Mouse (Mus musculus) cerebellum, postnatal 4 days (tissue): ENCODE measurements around the gene Plgrkt.

Experiments used
- DNase-seq, 2 experiments: peaks; one replicate each; pipeline ENCODE4 v3.0.0; 2022; ENCODE audit warnings: low spot score in 2 of 2, mixed read lengths in 1 of 2

Gene Plgrkt

DNA sequence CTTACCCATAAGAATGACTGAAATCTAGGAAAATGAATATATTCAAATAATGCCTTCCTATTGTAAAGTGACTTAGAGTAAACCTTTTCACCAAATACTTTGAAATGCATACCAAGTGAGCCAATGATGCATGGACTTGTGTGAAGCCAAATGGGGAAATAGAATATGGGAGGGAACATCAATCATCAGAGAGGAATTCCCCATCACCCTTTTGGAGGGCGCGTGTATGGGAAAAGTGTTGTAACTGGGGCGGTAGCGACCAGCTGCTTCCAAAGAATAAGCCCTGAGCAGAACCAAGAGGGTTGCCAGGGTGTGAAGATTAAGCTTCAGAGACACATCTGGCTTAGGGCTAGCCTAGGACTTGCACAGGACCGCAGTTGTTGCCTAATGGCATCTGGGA is 16.2 kb upstream of the Plgrkt start:
- DNase-seq = no peak

DNA sequence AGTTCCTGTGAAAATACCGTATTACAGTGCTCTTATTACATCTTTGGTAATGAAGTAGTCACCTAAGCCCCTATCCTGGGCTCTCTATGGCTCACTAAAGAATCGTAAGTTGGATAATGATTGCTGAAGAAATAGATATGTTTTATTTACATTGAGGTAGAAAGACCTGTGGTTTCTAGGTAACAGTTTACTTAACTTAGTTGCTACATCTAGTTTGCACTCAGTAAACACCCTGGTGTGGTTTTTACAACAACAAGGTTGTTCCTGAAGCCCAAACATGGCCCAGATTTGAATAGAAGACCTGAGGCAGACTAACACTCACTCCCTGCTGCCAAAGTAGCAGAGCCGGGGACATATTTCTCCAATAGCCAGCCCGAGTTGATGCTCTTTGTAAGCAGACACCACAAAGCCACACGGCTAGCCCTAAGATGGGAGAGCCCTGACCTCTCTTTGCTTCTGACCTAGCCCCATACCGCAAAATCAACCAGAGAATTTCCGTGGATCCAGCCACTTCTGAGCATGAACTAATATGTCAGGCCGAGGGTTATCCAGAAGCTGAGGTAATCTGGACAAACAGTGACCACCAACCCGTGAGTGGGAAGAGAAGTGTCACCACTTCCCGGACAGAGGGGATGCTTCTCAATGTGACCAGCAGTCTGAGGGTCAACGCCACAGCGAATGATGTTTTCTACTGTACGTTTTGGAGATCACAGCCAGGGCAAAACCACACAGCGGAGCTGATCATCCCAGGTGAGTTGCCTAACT is 12.8 kb upstream of the Plgrkt start:
- no peak for DNase-seq

DNA sequence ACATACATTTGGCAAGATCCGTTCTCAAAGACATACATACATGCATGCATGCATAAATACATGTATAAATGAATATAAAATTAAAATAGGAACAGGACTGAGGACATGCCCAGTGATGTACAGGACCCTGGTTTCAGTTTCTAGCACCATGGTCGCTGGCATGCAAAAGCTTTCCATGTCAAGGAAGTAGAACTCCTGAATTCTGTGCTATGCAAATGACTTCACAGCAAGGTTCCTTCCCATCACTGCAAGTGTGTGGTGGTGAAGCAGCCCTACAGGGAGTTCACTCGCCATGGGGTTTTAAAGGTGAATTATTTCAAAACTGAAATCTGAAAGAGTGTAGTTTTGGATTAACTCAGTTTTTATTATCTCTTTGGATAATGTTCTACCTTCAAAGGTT is 9.2 kb upstream of the Plgrkt start:
- DNase-seq = no peak

DNA sequence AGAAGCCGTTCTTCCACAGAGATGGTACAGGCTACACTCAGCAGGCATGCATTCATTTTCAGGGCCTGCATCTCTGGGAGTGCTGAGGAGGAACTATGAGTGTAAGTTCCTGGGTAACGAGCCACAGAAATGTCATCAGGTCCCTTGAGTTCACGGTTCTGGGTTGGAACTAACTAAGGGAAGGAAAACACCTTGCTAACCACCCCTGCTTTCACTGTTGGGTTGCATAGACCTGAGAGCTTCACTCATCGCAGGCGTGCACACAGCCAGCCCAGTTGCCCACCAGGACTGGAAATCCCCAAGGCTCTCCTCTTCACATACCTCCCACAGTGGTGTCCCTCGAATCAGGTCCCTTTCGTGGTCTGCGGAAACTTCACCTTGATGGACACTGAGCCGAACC is 7.8 kb upstream of the Plgrkt start:
- no peak for DNase-seq

DNA sequence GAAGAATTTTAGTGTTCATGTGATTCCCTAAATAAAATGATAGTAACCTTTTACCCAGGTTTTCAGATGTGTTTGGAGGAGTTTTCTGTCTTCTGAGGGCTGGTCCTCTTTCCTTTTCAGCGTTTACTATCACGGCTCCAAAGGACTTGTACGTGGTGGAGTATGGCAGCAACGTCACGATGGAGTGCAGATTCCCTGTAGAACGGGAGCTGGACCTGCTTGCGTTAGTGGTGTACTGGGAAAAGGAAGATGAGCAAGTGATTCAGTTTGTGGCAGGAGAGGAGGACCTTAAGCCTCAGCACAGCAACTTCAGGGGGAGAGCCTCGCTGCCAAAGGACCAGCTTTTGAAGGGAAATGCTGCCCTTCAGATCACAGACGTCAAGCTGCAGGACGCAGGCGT is 6.2 kb upstream of the Plgrkt start:
- DNase-seq = no peak

DNA sequence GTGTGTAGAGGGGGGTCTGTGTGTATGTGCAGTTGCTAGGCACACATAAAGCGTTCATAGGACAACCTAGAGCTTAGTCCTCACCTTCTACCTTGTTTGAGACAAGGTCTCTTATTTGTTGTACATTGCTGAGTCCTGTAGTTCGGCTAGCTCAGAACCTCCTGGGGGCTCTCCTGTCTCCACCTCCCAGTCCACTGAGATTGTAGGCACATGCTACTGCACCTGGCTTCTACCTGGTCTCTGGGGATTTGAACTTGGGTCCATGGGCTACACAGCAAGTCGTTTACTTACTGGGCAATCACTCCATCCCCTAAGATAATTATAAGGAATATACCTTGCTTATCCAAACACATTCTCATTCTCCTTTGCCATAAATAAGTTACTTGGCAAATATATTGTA is 5.4 kb upstream of the Plgrkt start:
- DNase-seq = no peak

DNA sequence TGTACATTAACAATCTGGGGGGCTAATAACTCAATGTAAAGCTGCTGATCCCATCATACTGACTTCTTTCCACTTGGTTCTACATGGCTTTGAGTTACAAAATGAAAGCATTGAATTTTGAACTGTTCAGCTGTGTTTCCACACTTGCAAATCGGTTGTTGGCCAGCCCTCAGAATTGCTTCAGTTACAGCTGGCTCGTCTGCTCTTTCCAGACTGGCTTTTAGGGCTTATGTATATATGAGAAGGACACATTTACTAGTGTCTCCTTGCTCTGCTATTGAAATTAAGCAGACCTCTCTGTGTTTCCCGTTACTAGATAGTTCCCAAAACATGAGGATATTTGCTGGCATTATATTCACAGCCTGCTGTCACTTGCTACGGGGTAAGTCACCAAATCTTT is 4.9 kb upstream of the Plgrkt start:
- DNase-seq = no peak

DNA sequence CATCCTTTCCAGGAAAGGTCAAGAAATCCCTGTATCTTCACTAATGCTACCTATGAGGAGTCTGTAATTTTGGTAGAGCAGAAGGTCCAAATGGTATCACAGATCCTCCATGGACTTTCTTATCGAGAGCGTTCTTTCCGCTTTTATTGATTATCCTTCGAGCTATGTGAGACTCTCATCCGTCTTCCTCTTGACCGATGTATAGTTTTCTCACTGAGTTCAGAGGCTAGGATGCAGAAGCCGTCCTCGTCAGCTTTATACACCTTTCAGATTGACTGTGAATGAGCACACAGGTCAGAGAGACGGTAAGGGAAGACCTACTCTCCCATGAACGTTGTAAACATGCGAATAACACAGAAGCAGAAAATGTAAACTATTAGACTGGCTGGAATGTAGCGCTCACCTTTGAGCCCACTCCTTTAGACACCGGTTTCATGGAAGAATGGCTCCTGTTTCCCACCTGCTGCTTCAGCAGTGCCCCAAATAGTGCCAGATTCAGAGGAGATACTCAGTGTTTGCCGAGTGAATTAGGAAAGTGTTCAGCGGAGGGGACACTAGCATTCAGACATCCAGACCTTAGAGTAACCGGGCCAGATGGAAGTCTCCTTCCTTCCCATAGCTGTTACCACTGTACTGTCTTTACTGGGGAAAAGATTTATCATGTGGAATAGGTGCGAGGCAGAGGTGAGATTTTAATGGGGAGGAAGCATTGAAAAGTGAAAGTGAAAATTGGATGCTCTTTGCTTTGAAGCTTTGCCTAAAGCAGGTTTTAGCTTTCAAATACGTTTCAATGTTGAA is 4.3 kb upstream of the Plgrkt start:
- no peak for DNase-seq

DNA sequence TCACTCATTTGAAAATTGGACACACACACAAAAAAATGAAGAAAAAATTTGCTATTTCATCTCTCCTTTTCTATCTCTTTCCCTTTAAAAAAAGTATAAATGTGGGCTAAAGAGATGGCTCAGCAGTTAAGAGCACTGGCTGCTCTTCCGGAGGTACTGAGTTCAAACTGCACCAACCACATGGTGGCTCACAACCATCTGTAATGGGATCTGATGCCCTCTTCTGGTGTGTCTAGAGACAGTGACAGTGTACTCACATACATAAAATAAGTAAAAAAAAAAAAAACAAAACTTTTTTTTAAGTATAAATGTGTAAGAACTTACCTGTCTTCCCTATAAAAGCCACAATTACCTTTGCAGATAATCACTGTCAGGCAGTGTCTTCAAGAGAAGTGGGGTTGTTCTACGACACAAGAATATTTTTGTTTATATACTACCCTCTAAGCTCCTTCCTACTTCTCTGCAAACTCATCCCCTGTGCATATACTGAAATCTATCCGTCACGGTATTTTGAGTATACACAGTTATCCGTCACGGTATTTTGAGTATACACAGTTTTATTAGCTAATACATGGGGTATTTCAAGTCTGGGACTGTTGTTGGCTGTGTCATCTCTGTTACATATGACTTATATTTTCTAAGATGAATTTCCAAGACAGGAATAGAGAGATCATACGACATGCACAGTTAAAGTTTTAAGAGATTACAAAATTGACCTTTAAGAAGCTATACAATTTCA is 3.5 kb upstream of the Plgrkt start:
- DNase-seq = no peak

DNA sequence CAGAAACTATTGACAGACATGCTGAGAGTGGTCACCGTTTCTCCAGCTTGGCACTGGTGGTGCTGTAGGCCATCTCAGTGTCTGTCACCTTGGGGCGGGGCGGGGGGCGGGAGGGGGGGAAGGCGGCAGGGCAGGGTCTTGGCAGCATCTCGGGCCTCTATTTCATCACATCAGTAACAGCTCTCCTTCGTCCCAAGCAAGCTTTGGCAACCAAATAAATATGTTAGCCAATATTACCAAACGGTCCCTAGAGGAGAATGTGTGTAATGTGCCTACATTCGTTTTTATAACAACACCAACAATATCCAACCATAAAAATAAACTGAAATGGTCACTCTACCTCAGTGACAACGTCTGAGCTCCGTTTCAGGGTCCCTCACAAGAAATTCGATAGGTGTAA is 2.9 kb upstream of the Plgrkt start:
- no peak for DNase-seq

DNA sequence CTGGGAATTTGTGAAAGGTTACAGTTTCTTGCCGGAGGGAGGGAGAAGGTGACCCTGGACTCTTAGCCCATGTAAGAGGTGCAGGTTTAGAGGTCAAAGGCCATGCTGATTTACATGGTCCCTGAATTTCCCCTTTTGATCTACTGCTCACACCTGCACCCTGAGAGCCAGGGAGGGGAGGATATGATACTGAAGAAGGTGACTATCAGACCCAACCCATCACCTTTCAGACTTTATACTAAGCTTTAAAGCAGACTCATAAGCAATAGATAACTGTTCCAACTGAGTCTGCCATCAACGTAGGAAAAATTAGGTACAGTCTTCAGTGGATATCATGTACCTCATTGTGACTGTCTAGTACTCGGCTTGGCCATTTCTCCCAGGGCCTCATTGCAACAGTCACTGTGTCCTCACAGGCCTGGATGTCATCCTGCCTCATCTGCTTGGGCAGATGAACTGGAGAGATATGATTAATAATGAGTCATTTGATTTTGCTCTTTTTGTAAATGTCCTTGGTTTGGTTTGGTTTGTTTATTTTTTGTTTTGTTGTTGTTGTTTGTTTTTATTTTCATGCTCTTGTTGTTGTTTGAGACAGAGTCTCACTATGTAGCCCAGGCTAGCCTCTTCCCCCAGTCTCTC is 1.6 kb upstream of the Plgrkt start:
- no peak for DNase-seq

DNA sequence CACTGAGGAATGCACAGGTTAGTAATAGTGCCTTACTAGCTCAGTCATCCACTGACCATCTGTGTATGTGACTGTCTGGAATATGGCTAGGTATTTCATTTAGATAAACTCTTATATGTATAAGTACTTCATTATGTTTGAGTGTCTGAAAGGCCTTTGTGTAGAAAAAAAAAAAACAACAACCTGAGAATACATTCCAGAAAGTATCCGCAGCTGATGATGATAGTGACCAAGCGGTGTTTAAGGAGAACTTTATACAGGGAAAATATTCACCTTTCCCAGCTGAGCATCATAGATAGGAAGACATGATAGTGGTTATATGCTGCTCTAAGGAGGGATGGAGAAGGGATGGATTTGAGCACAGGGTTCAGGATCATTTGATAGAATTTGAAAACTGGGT is 851 bp upstream of the Plgrkt start:
- no peak for DNase-seq

DNA sequence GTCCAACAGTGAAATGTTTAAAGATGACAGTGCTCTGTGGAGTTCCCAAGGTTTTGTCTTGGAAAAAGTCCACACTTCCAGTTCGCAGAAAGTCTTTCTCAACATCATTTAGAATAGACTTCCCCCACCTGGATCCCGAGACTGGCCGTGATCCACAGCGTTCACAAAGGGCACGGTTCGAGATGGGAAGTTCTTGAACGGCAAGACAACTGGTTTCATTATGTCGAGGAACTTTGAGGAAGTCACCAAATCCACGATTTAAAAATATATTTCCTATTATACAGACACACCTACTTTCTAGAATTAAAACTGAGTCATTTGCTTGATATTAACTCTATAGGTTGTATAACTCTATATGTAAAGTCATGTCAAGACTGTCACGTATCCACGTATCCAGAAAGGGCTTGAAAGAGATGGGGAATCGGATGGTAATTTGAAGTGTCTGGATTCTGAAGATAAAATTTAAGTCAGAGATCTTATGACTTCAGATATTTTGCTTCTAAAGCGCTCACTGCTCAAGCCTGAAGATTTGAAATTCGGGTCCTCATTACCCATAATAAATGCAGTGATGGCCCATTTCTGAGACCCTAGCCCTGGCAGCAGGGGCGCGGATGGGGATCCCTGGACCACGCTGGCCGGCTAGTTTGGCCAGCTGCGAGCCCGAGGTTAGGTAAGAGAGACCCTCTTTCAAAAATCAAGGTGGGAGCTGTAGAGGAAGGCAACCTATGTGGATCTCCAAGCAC is 793 bp downstream of the Plgrkt start:
- DNase-seq = no peak

DNA sequence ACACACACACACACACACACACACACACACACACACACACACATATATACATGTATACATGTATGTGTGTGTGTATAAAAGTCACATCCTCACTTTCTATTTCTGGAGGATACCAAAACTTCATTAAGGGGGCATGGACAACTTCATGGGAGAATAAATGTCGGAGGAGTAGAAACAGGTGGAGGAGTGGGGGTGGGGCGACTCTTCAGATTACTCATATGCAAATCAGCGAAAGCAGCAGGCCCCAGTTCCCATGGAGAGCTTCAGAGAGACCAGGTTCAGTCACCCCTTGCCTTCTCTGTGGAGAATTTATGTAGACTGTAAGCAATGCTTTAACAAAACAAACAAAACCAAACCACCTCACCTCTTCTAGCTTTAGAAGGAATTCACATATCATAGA is 2.1 kb downstream of the Plgrkt start:
- DNase-seq = no peak

DNA sequence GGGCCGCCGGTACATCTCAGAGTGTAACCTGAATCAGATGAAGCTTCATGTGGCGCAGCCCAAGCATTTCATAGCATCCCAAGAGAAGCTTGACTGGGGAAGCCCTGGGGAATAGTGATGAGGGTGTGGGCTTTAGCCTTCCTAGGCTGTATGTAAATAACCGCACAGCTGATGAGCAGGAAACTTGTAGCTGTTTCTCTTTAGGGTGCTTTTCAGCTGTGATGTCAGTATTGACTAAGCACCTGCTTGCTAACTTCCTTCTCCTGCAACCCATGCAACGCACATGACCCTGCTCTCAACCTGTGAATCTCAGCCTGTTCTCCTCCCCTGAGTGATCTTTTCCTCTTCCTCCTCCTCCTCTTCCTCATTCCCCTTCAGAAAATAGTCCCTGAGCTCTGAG is 3.1 kb downstream of the Plgrkt start:
- no peak for DNase-seq

DNA sequence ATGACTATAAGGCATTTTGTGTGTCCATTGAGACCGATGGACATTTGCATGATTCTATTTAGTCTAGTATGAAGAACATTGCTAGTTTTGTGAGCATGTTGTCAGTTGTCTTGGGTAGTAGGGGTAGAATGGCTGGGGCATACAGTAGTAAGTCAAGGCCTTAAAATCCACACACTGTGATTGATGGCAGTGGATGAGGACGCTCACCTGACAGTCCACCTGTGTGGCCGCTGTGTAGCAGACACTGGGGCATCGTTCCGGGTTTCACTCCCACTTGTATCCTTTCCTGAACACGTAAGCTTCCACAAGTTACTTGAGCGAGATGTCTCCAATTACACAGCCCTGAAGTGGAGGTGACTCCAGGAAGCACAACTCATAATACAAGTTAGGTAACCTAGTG is 3.6 kb downstream of the Plgrkt start:
- DNase-seq = no peak

DNA sequence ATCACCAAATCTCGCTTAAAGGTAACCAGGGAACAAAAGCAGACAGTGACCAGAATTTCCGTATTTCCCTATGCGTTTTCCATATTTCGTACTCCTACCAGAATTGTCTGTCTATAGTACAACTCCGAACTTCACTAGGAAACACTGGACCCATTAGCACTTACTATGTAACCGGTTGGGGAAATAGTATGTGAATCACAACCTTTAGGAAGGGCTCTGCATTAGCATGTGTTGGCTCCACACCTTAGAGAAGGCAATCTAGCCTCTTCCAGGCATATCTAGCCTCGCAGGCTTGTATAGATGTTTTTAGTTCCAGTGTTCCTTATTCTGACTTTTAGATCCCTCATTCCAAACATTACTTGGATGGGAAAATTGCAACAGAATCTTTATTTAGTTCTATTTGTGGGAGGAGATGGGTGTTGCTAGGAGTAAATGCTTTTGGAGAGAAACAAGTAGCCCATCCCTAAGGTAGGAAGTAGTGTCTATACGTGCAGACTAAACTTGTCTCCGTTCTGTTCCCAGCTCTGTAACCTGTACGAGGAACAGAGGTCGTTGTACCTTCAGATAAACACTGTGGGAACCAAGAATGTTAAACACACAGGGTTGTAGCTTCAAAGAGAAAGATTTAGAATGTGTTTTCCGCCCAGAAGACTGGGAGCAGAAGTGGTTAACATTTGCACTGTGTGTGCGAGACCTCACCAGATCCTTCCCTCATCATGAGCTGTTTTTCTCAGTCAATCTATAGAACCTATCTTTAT is 4.8 kb downstream of the Plgrkt start:
- no peak for DNase-seq

DNA sequence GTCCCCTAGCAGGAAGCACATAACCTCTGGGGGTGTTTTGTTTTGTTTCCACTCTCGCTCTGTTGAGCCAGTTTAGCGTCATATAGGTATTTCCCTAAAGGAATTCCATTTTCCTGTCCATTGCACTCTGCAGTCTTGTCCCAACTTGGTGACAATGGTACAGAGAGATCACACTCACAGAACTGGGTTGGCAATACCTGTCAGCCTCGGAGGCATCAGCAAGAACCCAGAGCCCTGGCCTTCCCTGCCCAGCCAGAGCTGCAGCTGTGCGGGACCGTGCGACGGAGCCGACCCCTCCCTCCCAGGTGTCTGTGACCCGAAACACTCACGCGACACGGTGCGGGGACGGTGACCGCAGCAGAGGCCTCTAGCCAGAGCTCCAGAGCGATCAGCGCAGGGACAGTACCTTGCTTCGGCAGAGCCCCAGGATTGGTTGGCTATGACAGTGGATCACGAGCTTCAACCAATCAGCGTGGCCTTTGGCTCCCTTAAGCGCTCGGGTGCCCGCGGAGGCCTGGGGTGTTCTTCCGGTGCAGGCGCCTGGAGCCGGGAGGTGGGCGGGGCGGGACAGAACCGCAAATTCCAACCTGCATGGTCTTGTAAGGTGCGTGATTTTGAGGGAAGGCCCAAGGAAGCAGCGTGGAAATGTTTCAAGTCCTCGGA is 5.6 kb downstream of the Plgrkt start:
- peak; percentile 74 to 86 for DNase-seq

DNA sequence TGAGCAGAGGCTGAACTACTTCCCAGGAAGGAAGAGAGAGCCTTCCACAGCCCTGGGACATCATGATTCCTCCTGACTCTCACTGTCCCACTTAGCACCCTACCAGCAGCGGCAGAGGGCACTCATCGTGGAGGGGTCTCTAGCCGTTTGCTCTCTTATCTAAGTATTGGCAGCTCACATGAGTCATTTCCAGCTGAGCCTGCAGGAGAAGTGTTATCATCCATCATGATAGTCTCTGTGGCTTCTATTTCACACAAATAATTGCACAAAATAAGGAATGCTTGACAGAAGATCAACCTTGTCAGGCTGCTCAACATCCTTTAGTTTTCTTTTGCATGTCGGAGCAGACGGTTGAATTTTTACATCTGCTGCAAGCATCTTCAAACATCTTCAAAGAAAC is 6.9 kb downstream of the Plgrkt start:
- no peak for DNase-seq

DNA sequence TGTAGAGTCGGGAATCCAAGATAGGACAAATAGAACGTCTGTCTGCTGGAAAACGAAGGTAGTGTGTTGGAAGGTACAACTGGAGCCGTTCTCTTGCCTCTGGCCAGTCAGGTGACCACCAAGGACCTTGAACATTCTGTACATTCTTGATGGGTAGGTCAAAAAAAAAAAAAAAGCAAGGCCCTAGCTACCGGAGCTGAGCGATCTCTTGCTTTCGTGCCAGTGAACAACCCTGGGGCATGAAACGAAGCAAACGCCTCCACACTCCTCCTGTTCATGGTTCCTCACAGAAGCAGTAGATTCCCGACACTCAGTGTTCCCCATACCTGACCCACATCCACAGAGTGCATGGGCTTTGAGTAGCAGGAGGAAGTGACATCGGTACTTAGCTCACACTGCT is 10.9 kb downstream of the Plgrkt start:
- no peak for DNase-seq
